Mouse (Mus musculus): ENCODE results near the gene Fam185a. TPM values are rescaled to one million over a fixed set of nuclear protein-coding genes. Genes with fewer than 3 reads are reported as not detected.

The Fam185a gene
- polyA plus RNA-seq, 1 experiment from 2014 or later, result 8.3 TPM

GRCm38 (mm10) chr5:21485197-21485829 lies 60.6 kb downstream of the Fam185a start:
- Histone ChIP-seq H3K9ac (replicated peaks) (no peak overlapping the region), H3K9me3 (no peaks in the 10 kb centered on the region), H3K4me2 (replicated peaks) (no peak overlapping the region), H3K4me3 (no peak overlapping the region), H3K27ac (replicated peaks) (no peak overlapping the region), H3K27me3 (no peaks in the 10 kb centered on the region), H3K4me1 (0 out of 2 replicates have a peak, but pooled peaks cover 8% of the 10 kb centered on the region), H3K36me3 (no peaks in the 10 kb centered on the region)
- 95% methylated on average over 8 of the region's 8 CpGs for WGBS
- no peak for ATAC-seq (replicated peaks)

- no peaks in the 10 kb centered on the region for H3K36me3 ChIP-seq
- WGBS, result 88% methylated on average over 5 of the region's 5 CpGs
Measured at GRCm38 (mm10) chr5:21486798-21487197, 62.0 kb downstream of the Fam185a start.

GRCm38 (mm10) chr5:21487306-21487705 lies 62.5 kb downstream of the Fam185a start:
- Histone ChIP-seq H3K4me2 (replicated peaks) (no peak overlapping the region), H3K27me3 (no peaks in the 10 kb centered on the region), H3K9me3 (no peaks in the 10 kb centered on the region), H3K27ac (replicated peaks) (no peak overlapping the region), H3K4me1 (0 out of 2 replicates have a peak, but pooled peaks cover 8% of the 10 kb centered on the region), H3K36me3 (no peaks in the 10 kb centered on the region), H3K4me3 (no peak overlapping the region), H3K9ac (replicated peaks) (no peak overlapping the region)
- 87% methylated on average over 3 of the region's 3 CpGs for WGBS
- ATAC-seq (replicated peaks), result no peak

More at GRCm38 (mm10) chr5:21486798-21487197, 62.0 kb downstream of the Fam185a start:
- no peak for ATAC-seq (replicated peaks)
- H3K9ac ChIP-seq (replicated peaks), result no peak overlapping the region
- no peak overlapping the region for H3K27ac ChIP-seq (replicated peaks)
- H3K4me3 ChIP-seq, result no peak overlapping the region
- H3K4me1 ChIP-seq, result 0 out of 2 replicates have a peak, but pooled peaks cover 8% of the 10 kb centered on the region
- no peaks in the 10 kb centered on the region for H3K27me3 ChIP-seq
- no peaks in the 10 kb centered on the region for H3K9me3 ChIP-seq
- H3K4me2 ChIP-seq (replicated peaks), result no peak overlapping the region

- WGBS, result 77% methylated on average over 3 of the region's 3 CpGs
- Histone ChIP-seq H3K9ac (replicated peaks) (no peak overlapping the region), H3K4me1 (0 out of 2 replicates have a peak, but pooled peaks cover 8% of the 10 kb centered on the region), H3K27ac (replicated peaks) (no peak overlapping the region), H3K36me3 (no peaks in the 10 kb centered on the region), H3K9me3 (no peaks in the 10 kb centered on the region), H3K27me3 (no peaks in the 10 kb centered on the region), H3K4me3 (no peak overlapping the region), H3K4me2 (replicated peaks) (no peak overlapping the region)
- ATAC-seq (replicated peaks), result no peak
Measured at GRCm38 (mm10) chr5:21487716-21488115, 63.0 kb downstream of the Fam185a start.

GRCm38 (mm10) chr5:21488506-21488905 lies 63.7 kb downstream of the Fam185a start:
- WGBS, result 86% methylated on average over 5 of the region's 5 CpGs
- no peaks in the 10 kb centered on the region for H3K36me3 ChIP-seq
- no peak overlapping the region for H3K27ac ChIP-seq (replicated peaks)

GRCm38 (mm10) chr5:21489135-21489534 lies 64.4 kb downstream of the Fam185a start:
- no peak overlapping the region for H3K4me3 ChIP-seq
- WGBS, result 64% methylated on average over 4 of the region's 4 CpGs
- no peak overlapping the region for H3K9ac ChIP-seq (replicated peaks)
- no peaks in the 10 kb centered on the region for H3K9me3 ChIP-seq
- H3K36me3 ChIP-seq, result no peaks in the 10 kb centered on the region
- ATAC-seq (replicated peaks), result no peak
- no peaks in the 10 kb centered on the region for H3K27me3 ChIP-seq
- no peak overlapping the region for H3K27ac ChIP-seq (replicated peaks)
- H3K4me1 ChIP-seq, result 0 out of 2 replicates have a peak, but pooled peaks cover 8% of the 10 kb centered on the region
- H3K4me2 ChIP-seq (replicated peaks), result no peak overlapping the region

More at GRCm38 (mm10) chr5:21488506-21488905, 63.7 kb downstream of the Fam185a start:
- ATAC-seq (replicated peaks), result no peak
- no peaks in the 10 kb centered on the region for H3K9me3 ChIP-seq
- no peak overlapping the region for H3K4me3 ChIP-seq
- H3K27me3 ChIP-seq, result no peaks in the 10 kb centered on the region
- H3K9ac ChIP-seq (replicated peaks), result no peak overlapping the region
- H3K4me1 ChIP-seq, result 0 out of 2 replicates have a peak, but pooled peaks cover 8% of the 10 kb centered on the region
- H3K4me2 ChIP-seq (replicated peaks), result no peak overlapping the region

GRCm38 (mm10) chr5:21491469-21491868 lies 66.7 kb downstream of the Fam185a start:
- Histone ChIP-seq H3K27ac (replicated peaks) (no peak overlapping the region), H3K9me3 (no peaks in the 10 kb centered on the region), H3K4me1 (0 out of 2 replicates have a peak, but pooled peaks cover 8% of the 10 kb centered on the region), H3K27me3 (no peaks in the 10 kb centered on the region), H3K4me3 (no peak overlapping the region), H3K9ac (replicated peaks) (no peak overlapping the region), H3K36me3 (no peaks in the 10 kb centered on the region), H3K4me2 (replicated peaks) (no peak overlapping the region)
- no peak for ATAC-seq (replicated peaks)
- 68% methylated on average over 2 of the region's 2 CpGs for WGBS

- Histone ChIP-seq H3K4me2 (replicated peaks) (no peak overlapping the region), H3K9ac (replicated peaks) (no peak overlapping the region), H3K4me3 (no peak overlapping the region), H3K27ac (replicated peaks) (no peak overlapping the region), H3K4me1 (0 out of 2 replicates have a peak, but pooled peaks cover 8% of the 10 kb centered on the region), H3K9me3 (no peaks in the 10 kb centered on the region), H3K27me3 (no peaks in the 10 kb centered on the region), H3K36me3 (no peaks in the 10 kb centered on the region)
- 89% methylated on average over 3 of the region's 3 CpGs for WGBS
- no peak for ATAC-seq (replicated peaks)
Measured at GRCm38 (mm10) chr5:21492213-21492612, 67.5 kb downstream of the Fam185a start.

GRCm38 (mm10) chr5:21493294-21493999 lies 68.7 kb downstream of the Fam185a start:
- WGBS, result 71% methylated on average over 8 of the region's 8 CpGs
- no peaks in the 10 kb centered on the region for H3K9me3 ChIP-seq

GRCm38 (mm10) chr5:21494781-21495180 lies 70.0 kb downstream of the Fam185a start:
- no peak overlapping the region for H3K9ac ChIP-seq (replicated peaks)
- WGBS, result 63% methylated on average over 3 of the region's 3 CpGs
- no peaks in the 10 kb centered on the region for H3K27me3 ChIP-seq
- no peak overlapping the region for H3K4me2 ChIP-seq (replicated peaks)
- H3K27ac ChIP-seq (replicated peaks), result no peak overlapping the region
- no peaks in the 10 kb centered on the region for H3K4me1 ChIP-seq
- H3K4me3 ChIP-seq, result no peak overlapping the region
- no peaks in the 10 kb centered on the region for H3K9me3 ChIP-seq
- ATAC-seq (replicated peaks), result no peak
- no peaks in the 10 kb centered on the region for H3K36me3 ChIP-seq

More at GRCm38 (mm10) chr5:21493294-21493999, 68.7 kb downstream of the Fam185a start:
- ATAC-seq (replicated peaks), result no peak
- H3K27ac ChIP-seq (replicated peaks), result no peak overlapping the region
- no peaks in the 10 kb centered on the region for H3K36me3 ChIP-seq
- H3K9ac ChIP-seq (replicated peaks), result no peak overlapping the region
- H3K27me3 ChIP-seq, result no peaks in the 10 kb centered on the region
- H3K4me2 ChIP-seq (replicated peaks), result no peak overlapping the region
- H3K4me1 ChIP-seq, result 0 out of 2 replicates have a peak, but pooled peaks cover 7% of the 10 kb centered on the region
- H3K4me3 ChIP-seq, result no peak overlapping the region

- Histone ChIP-seq H3K36me3 (no peaks in the 10 kb centered on the region), H3K4me1 (no peaks in the 10 kb centered on the region), H3K9me3 (no peaks in the 10 kb centered on the region), H3K27ac (replicated peaks) (no peak overlapping the region), H3K9ac (replicated peaks) (no peak overlapping the region), H3K27me3 (no peaks in the 10 kb centered on the region), H3K4me3 (no peak overlapping the region), H3K4me2 (replicated peaks) (no peak overlapping the region)
- no peak for ATAC-seq (replicated peaks)
- WGBS, result 69% methylated on average over 6 of the region's 6 CpGs
Measured at GRCm38 (mm10) chr5:21496321-21496720, 71.6 kb downstream of the Fam185a start.

GRCm38 (mm10) chr5:21496881-21497280 lies 72.1 kb downstream of the Fam185a start:
- 72% methylated on average over 3 of the region's 3 CpGs for WGBS
- Histone ChIP-seq H3K4me2 (replicated peaks) (no peak overlapping the region), H3K9ac (replicated peaks) (no peak overlapping the region), H3K9me3 (no peaks in the 10 kb centered on the region), H3K27me3 (no peaks in the 10 kb centered on the region), H3K36me3 (no peaks in the 10 kb centered on the region), H3K4me1 (no peaks in the 10 kb centered on the region), H3K4me3 (no peak overlapping the region), H3K27ac (replicated peaks) (no peak overlapping the region; the same call in 1 of the 2 replicates)
- ATAC-seq (replicated peaks), result no peak
